Mouse (Mus musculus) liver, adult (tissue): ENCODE measurements around the gene Socs1.
A peak's percentile ranks its signal among the peaks of the same experiment; 100 is the strongest.

Source experiments
- GATA4 ChIP-seq: IDR thresholded peaks from 2 replicates; pipeline ENCODE4 v1.6.1; 2014; ENCODE audit warnings: mild to moderate bottlenecking, low read length; ENCODE audit not compliant: insufficient replicate concordance

Socs1 gene

DNA sequence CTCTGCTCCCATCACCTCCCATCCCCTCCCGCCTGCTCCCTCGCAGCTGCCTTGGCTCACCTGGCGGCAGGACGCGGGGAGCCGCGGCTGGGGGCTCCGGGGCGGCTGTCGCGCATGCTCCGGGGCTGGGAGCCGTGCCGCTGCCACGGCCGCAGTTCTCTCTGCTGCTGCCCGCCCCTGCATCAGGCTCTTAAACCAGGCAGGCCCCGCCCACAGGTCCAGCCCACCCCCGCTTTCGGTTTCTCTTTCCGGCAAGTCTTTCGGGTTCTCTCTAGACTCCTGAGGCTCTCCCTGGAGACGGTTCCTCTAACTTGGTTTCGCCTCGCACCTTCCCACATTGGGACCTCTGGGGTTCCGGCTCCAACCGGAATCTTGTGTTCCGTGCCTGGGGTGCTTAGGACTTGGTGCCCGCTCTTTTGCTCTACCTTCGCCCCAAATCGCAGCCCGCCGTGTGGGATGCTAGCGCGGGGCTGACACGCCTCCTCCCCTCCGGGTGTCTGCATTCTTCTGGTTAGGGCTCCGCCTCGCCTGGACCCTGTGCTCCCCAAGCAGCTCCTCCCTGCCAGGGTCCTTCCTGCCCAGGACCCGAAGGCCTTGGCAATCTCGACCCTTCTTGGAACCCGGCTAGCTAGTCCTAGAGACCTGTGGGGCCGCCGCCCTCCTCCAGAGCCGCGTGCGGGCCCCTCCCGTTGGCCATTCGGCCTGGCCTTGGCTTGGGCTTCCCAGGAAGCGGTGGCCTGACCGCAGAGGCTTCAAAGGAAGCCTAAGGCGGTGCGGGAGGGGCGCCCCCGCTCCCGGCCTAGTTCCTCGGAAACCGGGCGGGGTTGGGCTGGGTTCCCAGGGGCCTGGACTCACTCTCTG is at the start of gene Socs1:
Gene Socs1 (minus strand): TSS at position 166 of the 861 bp plus-strand sequence.
- no peak; the same call in 1 of the 2 replicates for TF ChIP-seq GATA4

DNA sequence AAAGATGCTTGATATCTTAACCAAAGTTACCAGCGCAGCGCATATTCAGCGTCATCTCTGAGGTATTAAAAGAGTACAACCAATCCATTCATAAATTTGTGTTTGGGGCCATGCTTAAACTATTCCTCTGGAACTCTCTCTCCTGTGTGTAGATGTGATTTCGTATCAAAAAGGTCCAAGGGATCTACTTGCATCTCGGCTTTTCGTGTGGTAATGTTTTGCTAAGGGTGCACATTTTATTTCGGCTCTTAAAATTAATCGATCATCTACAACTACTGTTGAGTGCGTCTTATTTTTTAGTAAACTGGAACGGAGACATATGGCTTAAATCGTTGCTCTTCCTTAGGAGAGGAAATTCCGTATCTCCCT is 49.2 kb upstream of the Socs1 start:
- no peak for TF ChIP-seq GATA4

DNA sequence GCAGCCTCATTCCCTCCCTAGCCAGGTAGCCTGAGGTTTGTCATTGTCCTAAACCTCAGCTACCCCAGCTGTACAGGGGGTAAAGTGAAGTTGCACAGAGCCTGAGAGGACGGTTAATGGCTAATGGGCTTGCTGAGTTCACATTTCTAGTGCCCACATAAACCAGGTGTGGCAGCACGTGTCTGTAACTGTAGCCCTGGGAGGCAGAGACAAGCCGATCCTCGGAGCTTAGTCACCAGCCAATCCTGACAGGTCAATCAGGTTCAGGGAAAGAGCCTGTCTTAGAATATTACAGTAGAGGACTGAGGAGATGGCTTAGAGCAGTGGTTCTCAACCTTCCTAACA is 43.1 kb upstream of the Socs1 start:
- no peak for TF ChIP-seq GATA4

DNA sequence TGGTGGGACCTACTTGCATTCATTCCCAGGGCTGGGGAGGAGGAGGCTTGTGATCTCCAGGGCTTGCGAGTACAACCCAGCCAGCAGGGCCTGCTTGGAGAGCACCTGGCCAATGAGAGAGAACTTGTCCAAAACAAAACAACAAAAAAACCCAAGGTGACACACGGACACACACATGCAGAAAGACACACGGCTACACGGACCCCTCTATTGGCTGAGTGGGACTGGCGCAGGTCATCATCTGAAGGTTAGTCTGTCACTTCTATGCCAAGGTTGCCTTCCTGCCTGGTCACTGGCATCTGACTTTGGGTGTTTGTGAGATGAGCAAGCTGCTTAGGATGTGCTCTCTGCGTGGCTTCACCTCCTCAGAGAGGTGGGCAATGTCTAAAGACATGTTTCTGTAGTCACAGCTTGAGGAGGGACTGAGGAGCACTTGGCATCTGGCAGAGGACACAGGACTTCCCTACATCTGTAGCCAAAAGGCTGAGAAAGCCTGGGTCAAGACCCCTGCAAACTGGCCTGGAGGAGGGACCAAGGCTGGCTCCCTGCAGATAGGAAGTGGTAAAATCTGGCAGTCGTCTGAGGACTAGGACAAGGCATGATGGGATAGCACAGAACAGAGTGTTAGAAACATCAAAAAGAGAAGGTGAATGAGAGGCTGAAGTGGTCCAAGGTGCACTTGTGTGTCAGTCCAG is 42.6 kb upstream of the Socs1 start:
- TF ChIP-seq GATA4 = no peak

DNA sequence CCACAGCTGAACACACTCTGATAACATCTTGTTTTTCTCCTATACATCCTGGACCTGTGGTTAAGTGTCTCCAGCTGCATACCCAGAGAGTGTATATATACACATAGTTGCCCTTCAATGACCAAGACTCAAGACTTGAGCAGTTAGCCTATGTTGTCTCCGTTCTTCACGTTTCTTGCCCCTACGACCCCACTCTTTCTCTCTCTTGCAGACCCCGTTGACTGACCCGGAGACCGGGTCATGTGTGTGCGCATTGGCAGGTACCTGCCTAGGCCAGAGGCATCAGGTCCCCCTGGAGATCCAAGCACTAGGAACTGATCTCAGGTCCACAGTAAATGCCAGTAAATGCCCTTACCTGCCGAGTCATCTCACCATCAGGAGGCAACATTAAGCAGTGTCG is 41.9 kb upstream of the Socs1 start:
- TF ChIP-seq GATA4 = no peak

DNA sequence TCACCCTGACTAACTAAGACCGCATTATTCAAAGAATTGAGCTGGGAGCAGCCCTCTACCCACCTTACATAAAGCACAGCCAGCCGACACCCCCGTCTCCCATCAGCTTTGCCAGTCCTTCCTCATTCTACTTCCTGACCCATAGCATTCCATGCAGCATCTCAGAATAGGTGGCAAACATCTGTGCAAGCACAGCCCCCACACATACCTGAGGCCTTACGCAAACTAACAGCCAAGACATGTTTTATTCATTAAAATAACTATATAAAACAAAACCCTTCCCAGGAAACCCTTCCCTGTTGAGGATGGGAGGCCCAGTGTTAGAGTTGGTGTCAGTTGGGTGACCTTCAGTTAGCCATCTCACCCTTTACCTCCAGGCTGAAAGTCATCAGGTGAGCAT is 40.5 kb upstream of the Socs1 start:
- no peak for TF ChIP-seq GATA4

DNA sequence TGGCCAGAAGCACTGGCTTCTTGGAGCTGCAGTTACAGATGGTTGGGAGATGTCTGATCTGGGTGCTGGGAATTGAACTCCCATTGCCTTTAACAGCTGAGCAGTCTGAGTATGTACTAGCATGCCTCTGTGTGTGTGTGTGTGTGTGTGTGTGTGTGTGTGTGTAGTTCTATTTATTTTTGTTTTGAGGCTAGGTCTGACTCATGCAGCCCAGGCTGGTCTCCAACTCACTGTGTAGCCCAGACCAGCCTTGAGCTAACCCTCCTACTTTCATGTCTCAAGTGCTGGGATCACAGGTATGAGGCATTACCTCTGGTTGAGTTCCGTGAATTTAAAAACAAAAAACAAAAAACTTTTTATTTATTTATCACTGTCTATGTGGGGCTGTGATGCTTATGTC is 39.2 kb upstream of the Socs1 start:
- TF ChIP-seq GATA4 = no peak

DNA sequence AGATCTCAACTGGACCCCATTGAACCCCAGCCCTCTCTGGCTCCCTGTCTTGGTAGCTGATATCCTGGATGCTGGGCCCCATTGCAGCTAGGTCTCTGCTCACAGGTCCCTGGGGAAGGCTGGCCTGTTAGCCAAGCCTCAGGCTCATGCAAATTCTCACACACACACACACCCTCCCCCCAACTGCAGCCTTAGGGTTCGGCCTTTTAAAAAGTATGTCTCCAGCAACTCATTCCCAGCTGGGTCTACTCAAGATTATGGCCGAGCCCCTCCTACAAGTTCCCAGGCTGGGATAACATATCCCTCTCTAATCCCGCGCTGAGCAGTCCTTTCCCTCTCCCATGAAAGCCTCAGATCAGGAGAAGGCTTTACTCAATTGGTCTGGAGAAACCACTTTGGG is 36.1 kb upstream of the Socs1 start:
- no peak for TF ChIP-seq GATA4

DNA sequence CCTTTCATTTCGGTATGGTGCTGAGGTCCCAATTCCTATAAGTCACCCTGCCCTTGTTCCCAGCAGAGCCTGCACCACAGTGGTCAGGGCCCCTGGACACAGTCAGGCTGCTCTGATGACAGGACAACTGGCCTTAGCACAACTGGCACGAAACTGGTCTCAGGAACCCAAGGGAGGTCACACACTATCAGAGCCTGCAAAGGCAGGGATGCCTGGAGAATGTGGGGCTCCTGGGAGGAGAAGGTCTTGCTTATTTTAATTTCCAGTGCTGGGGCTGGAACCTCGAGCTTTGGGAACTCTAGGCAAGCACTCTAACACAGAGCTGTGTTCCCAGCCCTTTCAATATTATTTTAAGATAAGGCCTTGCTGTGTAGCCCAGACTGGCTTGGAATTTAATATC is 34.6 kb upstream of the Socs1 start:
- TF ChIP-seq GATA4 = no peak

DNA sequence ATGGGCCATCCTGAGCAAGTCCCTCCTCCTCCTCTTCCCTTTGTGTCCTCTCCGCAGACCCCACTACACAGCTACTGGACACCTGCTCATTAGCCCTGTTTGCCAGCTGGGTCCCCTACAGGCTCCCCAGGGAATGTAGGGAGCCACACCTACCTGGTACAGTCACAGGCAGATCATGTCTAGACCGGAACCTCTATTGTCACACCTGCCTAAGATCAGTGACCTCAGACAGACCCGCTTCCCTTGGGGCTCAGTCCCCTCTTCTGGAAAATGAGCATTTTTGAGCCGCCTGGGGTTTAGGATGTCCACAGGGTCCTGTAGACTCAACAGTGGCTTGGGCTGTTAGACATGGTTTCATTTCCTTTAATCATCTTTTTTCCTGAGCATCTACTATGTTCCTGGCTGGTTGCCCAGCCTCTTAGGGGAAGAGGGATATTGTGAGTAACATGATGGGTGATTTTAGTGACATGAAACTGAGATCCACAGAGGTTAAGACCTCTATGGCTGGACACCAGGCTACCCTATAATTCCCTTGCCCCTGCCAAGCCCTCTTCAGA is 33.3 kb upstream of the Socs1 start:
- TF ChIP-seq GATA4 = no peak

DNA sequence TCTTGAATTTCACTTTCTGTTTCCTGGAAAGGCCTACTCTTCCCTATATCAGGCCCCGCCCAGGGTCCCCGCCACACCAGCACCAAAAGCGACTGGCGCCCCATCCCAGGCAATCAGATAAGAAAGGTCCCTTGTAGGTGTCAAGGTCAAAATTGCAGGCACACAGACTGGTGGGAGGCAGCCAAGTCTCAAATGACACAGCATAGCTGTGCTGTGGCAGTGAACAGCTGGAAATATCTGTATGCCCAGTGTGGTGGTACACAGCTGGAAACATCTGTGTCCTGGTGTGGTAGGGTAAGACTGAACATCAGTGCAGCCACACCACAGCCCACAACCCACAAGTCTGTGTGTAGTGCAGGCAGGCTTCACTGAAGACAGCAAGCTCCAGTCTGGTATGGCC is 29.5 kb upstream of the Socs1 start:
- TF ChIP-seq GATA4 = peak; percentile 42; the same call in 1 of the 2 replicates

DNA sequence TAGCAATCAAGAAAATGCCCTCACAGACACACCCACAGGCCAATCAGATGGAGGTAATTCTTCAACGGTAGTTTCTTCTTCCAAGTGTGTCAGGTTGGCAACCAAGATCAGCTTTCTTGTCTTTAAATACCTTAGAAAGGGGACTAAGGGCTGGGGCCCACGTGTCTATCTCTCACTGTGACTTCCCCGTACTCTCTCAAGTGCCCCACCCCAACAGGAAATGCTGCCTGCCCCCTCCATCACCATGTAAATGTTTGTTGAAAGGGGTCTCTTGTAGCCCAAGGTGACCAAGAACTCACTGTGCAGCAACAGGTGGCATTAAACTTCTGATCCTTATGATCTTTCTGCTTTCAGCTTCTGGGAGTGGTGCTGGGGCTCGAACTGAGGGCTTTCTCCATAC is 28.4 kb upstream of the Socs1 start:
- TF ChIP-seq GATA4 = no peak

DNA sequence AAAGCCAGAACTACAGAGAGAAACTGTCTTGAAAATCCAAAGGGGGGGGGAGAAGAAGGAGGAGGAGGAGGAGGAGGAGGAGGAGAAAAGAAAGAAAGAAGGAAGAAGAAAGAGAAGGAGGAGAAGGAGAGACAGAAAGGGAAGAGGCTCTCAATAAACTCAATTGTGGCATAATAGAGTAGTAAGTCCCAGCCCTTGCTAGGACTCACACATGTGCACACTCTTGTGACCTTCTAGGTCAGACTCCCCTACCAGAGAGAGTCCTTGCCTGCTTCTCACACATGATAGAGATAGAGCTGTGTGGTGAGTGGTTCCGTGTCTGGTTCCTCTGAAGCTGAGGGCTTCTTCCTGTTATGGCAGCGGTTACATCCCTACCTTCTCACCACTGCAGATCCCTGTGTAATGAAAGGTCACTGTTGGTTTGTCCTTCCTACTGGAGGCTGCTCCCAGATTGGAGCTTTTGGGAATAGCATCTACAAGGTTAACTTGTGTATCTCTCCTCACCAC is 27.6 kb upstream of the Socs1 start, which contains the start of gene Gm11172:
Gene Gm11172 (plus strand): TSS at position 51 of the 507 bp plus-strand sequence.
- TF ChIP-seq GATA4 = no peak

DNA sequence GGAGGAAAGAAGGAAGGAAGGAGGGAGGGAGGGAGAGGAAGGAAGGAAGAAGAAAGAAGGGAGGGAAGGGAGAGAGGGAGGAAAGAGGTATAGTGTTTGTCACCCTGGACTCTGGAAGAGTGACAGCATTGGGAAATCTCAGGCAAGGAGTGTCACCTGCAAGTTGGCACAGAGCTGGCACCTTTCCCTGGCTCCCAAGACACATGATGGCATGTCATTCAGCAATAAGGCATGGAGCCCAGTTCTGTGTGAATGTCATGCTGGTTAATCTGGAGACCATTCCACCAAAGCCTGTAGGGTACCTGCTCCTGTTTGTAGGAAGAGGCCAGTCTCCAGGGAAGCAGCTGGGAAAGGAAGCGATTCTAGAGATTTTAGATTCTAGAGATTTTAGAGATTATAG is 25.0 kb upstream of the Socs1 start:
- TF ChIP-seq GATA4 = no peak

DNA sequence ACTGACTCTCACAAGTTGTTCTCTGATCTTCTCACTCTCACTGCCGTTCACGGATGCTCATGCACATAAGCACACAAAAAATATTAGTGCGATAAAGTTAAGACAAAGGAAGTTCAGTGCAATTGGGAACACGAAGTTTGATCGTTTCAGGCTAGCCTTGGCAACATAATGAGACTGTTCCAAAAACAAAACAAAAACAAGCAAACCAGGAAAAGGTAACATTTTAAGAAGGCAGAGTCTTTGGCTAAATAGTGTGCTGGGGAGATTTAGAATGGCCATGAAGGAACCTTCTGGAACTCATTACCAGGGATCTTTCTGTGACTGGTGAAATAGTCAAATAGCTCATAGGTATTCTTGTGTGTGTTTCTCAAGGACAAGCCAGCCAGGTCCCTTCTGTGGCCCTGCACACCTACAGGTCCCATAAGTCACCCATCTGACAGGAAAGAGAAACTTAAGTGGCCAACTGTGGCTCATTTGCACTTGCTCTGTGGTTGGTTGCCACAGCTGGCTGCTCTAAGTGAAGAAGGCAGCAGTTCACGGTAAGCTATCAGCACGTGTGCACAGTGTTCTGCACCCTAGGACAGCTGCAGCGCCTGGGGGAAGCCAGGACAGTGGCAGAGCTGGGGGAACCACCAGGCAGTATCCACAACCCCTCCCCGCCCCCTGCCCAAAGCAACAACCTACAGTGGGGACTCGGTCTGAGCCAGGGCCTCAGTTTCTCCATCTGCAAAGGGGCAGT is 20.6 kb upstream of the Socs1 start, which contains the start of gene Prm1:
Gene Prm1 (minus strand): TSS at position 51 of the 739 bp plus-strand sequence.
- TF ChIP-seq GATA4 = no peak
